Mouse (Mus musculus): ENCODE results near the gene Rassf3.

Rassf3 gene

GRCm38 (mm10) chr10:121476190-121476967 lies at the start of gene Rassf3:
Rassf3 (minus strand) TSS chr10:121476347.
- DNase-seq = peak; percentile 100

GRCm38 (mm10) chr10:121520923-121521585 lies 44.9 kb upstream of the Rassf3 start:
- peak in 1 of 2 experiments; percentile 33 for DNase-seq

DNA sequence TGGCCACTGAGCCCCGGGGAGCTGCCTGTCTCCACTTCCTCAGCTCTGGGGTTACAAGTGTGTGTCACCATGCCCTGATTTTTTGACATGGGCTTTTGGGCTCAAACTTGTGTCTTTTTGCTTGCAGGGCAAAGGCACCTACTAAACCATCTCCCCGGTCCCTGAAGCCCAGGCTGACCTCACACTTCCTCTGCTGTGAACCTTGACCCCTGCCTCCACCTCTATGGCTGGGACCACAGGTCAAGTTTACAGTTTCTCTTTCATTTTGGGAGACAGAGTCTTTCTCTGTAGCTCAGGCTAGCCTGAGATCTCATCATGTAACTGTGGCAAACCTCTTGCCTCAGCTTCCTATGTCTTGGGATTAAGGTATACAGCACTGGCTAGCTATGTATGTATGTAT lies 43.6 kb upstream of the Rassf3 start:
- no peak for DNase-seq

DNA sequence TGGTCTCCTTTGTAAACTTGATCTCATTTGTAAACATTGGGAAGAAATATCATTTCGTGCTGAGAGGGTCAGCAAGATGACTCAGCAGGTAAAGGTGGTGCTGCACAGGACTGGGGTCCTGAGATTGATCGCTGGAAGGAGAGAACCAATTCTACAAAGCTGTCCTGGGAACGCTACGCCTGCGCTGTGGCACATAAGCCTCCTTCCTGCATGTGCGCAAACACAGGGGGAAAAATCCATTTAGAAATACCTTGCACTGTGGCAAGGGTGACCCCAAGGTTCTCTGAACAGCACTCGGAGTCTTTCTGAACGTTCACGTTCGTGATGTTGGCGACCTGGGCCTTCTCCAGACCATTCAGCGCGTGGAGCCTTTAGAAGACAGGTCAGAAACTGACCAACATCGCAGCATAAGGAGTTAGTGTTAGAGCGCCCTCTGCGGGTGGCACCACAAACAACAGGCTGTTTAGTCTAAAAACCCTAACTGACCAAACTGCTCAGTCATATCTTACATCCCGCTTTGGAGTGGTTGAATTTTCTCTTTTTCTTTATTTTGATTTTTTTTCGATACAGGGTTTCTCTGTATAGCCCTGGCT lies 40.0 kb upstream of the Rassf3 start:
- peak; percentile 94 to 95 for DNase-seq

GRCm38 (mm10) chr10:121509751-121510643 lies 33.9 kb upstream of the Rassf3 start:
- peak; percentile 47 to 64 for DNase-seq

DNA sequence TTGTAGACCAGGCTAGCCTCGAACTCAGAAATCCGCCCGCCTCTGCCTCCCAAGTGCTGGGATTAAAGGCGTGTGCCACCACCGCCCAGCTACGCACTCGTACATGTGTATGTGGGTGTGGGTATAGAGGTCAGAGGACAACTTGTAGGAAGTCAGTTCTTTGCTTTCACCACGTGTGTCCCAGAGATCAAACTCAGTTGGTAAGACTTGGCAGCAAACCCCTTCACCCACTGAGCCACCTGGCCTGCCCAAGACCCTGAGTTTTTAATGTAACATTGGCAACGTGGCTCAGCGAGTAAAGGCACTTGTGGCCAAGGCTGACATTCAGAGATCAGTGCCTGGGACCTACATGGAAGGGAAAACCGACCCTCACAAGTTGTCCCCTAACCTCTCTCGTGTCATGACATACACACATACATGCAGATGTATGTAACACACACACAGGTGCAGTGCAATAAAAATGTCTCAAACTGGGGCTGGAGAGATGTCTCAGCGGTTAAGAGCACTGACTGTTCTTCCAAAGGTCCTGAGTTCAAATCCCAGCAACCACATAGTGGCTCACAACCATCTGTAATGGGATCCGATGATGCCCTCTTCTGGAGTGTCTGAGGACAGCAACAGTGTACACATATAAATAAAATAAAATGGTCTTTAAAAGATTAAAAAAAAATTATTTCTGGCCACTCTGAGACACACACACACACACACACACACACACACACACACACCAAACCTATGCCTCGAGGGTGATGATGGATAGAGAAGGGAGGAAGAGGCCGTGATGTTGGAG lies 31.8 kb upstream of the Rassf3 start:
- DNase-seq = no peak

DNA sequence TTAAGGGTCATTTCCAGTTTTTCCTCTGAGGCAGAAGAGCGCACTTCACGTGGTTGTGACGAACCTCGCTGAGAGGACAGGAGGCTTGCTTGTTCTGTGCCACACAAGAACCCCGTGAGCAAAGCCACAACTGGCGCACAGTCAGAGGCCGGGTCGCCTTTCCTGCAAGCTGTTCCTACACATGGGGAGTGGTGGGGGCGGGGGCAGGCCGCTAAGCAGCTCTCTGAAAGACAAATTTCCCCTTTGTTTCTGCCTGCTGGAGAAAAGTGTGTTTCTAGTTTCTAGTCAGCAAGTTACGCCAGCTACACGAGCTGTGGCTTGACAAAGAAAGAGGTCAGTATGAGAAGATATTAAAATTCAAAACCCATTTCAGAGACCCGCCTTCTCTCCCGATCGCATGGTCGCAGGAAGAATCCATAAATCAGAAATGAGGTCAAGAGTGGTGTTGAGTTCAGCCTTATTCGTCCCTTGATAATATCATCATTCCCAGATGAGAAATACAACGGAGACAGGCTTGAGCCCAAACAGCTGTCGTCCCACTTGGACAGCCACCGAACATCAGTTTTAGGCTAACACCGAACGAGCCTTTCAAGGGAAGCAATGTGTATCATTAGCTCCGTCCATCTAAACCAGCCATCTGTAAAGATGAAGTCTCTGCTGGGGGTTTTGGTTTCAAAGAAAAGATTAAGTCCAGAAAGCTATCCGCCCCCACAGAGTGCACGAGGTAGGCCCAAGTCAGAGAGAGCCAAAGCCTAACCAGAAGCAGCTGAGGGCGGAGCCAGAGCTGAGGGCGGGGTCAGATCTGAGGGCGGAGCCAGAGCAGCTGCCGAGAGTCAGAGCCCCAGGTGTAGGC lies 30.8 kb upstream of the Rassf3 start:
- peak; percentile 84 to 89 for DNase-seq

- DNase-seq = no peak
Observed at GRCm38 (mm10) chr10:121505929-121506328, 29.8 kb upstream of the Rassf3 start.

- peak; percentile 72 to 80 for DNase-seq
Observed at GRCm38 (mm10) chr10:121504973-121505911, 29.1 kb upstream of the Rassf3 start.

DNA sequence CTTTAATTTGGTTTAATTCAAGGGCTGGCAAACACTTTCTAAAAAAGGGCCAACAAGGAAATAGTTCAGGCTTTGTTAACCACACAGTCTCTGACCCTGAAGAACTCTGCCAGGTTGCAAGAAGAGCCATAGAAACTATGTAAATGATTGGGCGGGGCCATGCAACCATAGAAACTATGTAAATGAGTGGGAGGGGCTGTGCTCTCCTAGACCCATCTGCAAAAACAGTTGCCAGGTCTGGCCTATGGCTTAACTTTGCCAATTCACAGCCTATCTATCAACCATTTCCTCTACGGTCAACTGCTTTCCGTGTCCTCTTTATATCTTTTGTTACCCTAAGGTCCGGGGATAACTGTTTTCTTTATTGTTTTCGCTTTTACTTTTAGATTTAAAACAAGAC lies 25.0 kb upstream of the Rassf3 start:
- peak in 1 of 2 experiments; percentile 31 for DNase-seq

DNA sequence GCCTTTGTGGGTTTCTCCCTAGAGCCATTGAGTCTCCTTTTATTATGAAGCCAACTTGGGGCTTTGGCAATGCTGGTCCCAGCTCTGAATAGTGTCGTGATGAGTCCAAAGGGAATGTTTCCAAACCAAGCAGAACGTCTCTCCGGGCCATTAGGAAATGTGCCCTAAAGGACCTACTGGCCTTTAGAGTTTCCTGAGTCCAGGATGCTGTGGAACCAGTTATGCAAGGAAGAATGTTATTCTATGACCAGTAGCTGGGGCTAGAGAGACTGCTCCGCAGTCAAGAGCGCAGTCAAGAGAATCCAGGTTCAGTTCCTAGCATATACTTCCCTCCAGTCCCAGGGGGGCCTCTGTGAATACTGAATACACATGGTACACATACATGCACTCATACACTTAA lies 23.9 kb upstream of the Rassf3 start:
- DNase-seq = no peak

DNA sequence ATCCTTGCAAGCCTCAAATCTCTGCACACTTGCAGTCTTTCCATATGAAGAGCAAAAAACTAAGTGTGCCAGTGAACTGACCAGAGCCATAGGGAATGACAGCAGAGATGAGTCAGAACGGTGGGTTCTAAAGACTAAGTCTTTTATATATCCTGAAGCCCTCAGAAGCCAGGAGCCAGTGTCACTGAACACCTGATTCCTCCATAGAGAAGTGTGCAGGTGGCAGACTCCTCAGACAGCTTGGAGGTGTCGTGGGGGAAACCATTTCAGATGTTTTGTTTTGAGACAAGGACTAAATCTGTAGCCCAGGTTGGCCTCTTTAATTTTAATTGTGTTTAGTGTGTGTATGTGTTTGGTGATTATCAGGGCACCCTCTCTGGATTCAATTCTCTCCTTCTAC lies 22.9 kb upstream of the Rassf3 start:
- DNase-seq = no peak

- DNase-seq = peak; percentile 51 to 71
Observed at GRCm38 (mm10) chr10:121498481-121498904, 22.3 kb upstream of the Rassf3 start.

- no peak for DNase-seq
Observed at GRCm38 (mm10) chr10:121497968-121498367, 21.8 kb upstream of the Rassf3 start.

DNA sequence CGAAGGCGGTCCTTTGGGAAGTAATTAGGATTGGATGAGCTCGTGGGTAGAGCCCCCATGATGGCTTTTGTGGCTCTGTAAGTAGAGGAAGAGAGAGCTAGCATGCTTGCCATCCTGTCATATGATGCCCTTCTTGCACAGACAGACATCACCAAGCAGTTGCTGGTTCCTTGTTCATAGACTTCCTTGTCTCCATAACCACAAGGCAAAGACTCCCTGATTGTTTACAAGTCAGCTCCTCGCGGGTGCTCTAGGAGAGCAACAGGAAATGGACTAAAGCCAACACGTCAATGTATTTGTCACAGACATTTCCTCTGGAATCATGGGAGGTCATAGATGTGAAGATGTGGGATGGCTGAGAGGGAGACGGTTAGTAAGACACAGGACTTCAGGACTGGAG lies 20.5 kb upstream of the Rassf3 start:
- no peak for DNase-seq

- DNase-seq = no peak
Observed at GRCm38 (mm10) chr10:121494163-121494425, 17.9 kb upstream of the Rassf3 start.

DNA sequence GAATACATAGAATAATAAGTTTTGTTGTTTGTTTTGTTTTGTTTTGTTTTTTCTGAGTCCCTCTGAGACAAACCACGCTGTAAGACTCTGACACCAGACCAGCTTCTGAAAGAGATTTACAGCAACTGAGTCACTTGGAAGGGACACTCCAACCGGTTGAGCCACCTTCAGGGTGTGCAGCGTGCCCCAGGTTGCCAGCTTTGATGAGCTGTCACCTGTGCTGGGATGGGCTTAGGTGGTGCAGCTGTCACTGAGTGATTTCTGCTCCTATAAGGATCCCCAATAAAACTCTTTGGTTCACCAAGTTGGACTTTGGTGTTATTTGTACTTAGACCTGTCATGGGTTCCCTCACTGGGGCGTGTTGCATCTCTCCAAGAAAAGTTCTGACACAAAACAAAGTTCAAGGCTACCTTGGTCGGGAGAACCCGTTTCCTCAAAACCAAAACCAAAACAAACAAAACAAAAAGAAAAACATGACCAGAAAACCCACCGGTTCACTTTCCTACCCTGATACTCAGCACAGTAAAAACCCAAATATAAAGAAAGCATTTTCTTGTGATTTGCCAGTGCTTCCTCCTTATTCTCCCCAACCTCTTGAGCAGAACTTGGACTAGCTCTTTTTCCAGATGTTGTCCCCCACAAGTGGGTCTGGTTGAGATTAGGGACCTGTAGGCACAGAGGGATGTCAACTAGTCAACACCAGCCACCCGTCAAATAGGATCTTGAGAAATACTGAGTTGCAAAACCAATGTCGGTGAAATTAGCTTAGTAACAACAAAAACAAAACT lies 17.4 kb upstream of the Rassf3 start:
- no peak for DNase-seq

DNA sequence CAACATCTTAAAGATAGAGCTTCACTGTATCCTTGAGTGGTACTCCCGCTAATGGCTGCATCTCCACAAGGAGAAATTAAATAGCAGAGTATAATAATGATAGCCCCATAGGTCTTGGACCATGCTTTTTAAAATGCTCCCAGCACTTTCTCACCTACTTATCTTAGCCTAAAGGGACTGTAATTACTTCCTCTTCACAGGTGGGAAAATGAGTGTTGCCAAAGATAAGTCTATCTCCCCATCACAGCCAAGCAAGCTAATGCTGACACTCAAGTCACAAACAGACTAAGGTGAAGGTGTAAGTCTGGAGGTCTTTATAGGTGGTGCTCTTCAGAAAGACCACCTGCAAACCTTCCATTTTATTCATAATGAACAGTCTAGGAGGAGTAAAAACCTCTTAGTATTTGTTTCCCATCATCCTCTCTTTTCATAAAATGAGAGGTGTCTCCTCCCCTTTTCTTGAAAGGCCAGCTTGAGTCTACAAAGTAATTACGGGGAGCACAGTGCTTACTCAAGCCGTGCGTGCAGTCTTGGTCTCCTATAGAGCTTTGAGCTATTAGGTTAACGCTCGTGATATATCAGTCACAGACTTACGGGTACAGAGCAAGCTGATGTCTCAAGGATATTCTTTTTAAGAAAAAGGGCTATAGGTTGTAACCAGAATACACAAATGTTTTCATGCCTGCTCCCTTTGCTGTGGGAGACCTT lies 16.6 kb upstream of the Rassf3 start:
- no peak for DNase-seq

DNA sequence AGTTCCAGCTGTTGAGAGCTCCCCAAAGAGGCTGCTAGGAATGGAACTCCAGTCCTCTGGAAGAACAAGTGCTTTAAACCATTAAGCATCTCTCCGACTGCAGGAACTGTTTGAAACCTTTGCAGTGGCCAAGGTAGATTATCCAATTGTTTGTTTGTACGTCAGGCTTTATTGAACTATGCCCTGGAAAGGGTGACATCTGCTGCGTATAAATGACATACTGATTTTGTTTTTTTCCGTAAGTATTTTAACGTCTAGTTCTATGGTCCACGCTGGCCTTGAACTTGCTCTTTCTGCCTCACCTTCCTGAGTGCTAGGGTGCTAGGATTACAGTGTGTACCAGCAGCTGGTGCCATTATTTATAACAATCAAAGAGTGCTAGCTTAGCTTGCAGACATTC lies 13.8 kb upstream of the Rassf3 start:
- DNase-seq = no peak
